Mouse (Mus musculus) lung, postnatal 25 days (tissue): ENCODE measurements around the gene Zfp518a.

ENCODE experiments used
- DNase-seq: peaks from one replicate; pipeline ENCODE4 v3.0.0; 2022; ENCODE audit warnings: low spot score

Gene Zfp518a

GRCm38 (mm10) chr19:40894519-40895392, at the start of gene Zfp518a:
Gene Zfp518a, plus strand, starts transcription at chr19:40894705.
- peak; percentile 76 for DNase-seq

- peak; percentile 26 for DNase-seq
These were observed 49.8 kb upstream of the Zfp518a start for GRCm38 (mm10) chr19:40844731-40845130.

GRCm38 (mm10) chr19:40849391-40849790, 45.1 kb upstream of the Zfp518a start:
- DNase-seq: no peak

DNA sequence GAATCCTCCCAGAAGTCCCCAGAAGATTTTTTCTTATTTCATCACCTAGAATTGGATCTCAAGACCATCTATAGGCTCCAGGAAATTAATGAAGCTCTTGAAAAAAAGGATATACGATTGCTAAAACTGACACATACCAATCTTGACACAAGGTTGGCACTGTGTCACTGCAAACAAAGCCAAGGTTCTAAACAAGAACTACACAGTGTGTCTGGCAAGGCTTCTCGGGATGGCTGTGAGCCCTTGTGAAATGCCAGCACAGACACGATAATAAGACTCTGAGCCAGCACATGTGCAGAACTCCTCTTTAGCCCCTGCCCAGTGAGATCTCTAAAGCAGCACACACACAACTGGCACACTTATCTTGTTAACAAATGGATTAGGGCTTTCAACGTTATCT, 35.0 kb upstream of the Zfp518a start:
- no peak for DNase-seq

DNA sequence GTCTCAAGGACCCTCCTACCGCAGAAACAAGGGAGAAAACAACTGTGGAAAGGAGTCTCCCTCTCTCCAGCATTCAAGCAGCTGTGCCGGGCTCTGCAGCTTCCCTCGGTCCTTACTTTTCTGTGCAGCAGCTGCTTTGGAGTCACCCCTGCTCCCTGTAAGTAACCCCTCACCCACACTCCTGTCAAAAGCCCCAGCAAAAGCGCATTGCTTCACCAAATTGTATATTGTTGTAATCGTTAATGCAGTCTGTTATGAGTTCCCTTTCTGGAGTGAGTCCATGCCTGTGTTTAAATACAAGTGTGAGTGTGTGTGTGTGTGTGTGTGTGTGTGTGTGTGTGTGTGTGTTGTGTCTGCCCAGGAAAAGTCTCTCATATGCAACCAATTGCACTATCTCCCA, 26.2 kb upstream of the Zfp518a start:
- peak; percentile 2 for DNase-seq

DNA sequence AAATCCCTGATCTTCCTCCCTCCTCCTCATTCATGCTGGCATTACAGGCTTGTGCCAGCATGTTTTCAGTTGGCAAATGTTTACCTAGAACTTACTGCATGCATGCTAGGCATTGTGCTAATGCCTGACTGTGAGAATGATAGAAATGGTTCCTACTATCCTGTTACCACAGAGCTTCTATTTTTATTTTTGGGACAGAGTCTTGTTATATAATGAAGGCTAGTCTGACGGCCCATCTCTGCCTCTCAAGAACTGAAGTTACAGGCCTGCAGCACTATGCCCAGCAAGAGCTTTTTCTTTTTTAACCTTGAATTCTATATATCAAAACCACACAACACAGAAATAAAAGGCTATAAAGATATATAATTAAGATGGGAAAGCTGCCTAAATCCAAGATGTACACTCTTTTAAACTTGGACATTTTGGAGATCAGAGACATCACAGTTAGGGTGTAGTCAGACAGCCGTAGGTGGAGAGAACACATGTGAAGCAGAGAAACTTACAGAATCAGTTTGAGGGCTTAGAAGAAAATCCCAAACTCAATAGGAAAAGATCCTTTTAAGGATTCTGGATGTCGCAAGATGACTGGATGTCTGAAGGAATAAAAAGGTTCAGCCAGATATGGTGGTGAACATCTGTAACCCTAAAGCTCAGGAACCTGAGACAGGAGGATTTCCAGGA, 24.9 kb upstream of the Zfp518a start:
- no peak for DNase-seq

DNA sequence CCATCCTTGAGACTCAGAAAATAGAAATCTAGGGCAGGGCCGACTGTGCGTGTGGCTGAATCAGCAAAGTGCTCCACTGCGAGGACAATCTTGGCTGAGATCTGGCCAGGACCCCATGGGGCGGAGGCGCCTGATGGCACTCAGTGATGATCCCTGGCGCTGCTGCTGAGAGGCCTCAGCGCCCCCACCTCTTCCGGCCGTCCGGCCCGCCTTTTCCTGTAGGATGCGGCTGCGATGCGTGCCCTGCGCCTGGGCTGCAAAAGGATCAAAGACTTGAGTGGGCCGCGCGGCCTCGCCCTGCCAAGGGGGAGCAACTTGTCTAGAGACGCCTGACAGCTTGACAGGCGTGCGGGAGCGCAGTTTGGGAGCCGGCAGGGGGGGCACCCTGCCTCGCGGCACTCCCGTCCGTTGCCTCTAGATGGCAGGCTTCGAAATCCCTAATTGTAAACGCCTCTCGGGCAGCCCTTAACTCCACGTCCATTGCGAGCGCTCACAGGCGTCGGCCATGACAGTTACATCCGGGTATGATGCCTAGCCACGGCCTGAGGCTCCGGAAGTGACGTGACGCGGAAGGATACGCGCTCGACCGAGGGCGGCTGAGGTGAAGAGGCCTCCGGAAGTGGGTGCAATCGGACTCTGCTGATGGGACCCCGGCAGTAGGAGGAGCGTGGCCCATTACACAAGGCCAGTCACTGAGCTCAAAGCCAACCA, 21.4 kb upstream of the Zfp518a start:
- peak; percentile 91 for DNase-seq

GRCm38 (mm10) chr19:40881700-40882099, 12.8 kb upstream of the Zfp518a start:
- no peak for DNase-seq

GRCm38 (mm10) chr19:40888887-40889286, 5.6 kb upstream of the Zfp518a start:
- no peak for DNase-seq

- DNase-seq: no peak
These were observed 416 bp upstream of the Zfp518a start for GRCm38 (mm10) chr19:40894071-40894506.

- DNase-seq: no peak
These were observed 843 bp downstream of the Zfp518a start for GRCm38 (mm10) chr19:40895393-40895703.

- DNase-seq: no peak
These were observed 37.3 kb downstream of the Zfp518a start for GRCm38 (mm10) chr19:40931581-40932369.

DNA sequence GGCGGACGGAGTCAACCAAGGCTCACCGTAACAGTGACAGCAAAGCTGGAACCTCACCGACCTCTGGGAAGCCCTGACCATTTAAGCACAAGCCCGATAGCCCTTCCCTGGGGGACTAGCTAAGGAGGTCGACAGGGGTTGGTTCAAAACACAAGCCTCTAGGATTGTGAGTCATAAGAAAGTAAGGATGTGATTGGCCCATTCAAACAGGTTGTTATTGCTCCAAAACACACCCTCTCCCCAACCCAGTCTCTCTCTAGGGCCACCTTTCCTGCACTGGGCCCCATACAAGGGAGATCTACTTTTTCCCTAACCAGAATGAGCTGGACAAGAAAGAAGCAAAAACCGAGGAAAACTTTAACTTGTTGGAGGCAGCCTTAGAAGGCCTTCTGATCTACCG, 40.9 kb downstream of the Zfp518a start:
- DNase-seq: no peak

- DNase-seq: no peak
These were observed 41.5 kb downstream of the Zfp518a start for GRCm38 (mm10) chr19:40936038-40936437.

- DNase-seq: no peak
These were observed 49.0 kb downstream of the Zfp518a start for GRCm38 (mm10) chr19:40943552-40943951.

DNA sequence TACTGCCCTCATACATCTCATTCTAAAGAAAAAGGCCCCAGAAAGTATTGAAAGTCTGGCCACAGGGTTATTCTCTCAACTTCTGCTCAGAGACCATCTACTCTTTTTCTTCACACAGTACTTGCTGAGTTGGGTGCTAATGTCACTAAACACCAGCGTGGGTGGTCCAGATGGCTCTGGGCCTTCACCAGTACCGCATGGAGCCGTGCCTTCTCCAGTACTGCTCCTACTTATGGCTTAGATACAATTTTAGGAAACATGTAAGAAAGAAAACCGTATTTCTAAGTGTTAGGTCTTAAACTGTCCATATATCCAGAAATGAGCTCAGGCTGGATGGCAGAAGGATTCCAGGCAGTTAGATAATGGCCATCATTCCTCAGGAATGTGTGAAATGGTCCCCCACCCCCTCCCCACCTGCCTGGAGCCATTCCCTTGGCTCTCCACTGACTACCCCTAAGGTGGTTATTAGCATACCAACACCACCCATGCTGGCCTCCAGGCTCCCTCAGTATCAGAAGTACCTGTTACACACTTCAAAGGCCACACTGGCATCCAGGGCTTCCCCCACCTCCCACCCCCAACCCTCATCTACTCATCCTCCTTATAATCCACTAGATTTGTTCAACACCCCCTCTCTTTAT, 52.6 kb downstream of the Zfp518a start:
- no peak for DNase-seq

- no peak for DNase-seq
These were observed 64.5 kb downstream of the Zfp518a start for GRCm38 (mm10) chr19:40958981-40959380.

GRCm38 (mm10) chr19:40962988-40963387, 68.5 kb downstream of the Zfp518a start:
- peak; percentile 62 for DNase-seq

GRCm38 (mm10) chr19:40964367-40964891, 69.9 kb downstream of the Zfp518a start:
- DNase-seq: no peak

DNA sequence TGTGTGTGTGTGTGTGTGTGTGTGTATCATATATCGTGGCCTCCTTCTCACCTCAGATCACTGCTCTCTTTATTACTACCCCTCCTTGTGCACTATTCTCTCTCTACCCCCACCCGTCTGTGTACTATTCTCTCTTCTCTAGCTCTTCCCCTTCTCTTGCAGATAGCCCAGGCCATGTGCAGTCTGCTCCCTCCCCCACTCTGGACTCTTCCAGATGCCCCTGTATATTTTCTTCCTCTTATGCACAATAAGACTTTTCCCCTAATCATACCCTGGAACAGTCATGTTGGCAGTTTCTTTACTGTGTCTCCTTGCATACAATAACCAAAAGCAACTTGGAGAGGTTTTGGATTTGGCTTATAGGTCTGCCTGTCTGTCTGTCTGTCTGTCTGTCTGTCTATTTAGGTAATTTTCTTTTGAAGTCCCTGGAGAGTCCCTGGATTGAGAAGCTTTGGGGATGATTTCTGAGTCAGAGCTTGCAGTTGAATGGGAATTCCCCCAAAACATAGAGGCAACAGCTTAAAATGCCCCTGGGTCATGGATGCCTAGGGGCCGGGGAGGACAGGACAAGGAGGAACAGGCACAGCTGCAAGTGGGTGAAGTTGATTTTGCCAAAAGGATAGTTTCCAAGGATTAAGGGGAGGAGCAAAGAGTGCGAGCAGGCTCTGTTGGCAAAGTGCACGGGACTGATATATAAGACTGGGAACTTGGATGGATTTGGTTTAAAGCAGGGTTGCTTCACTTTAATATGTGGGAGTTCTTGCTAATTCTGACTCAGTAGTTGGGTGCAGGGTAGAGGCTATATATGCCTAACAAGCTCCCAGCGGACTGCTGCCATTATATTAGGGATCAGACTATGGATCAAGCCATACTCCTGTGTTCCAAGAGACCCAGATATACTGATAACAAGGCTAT, 70.7 kb downstream of the Zfp518a start:
- DNase-seq: no peak
